Mouse (Mus musculus) embryonic stem cell, embryonic (primary cell): ENCODE measurements around the gene Ace2.

Source experiments
- CTCF ChIA-PET, 4 experiments: fragments of 300-600 bp in 2 of 4; fragments of 350-600 bp in 2 of 4; sonication (Branson Sonifier 250); formaldehyde crosslinking; loops; one replicate each; lab custom pipeline; 2022; ENCODE audit warnings: inconsistent platforms in 2 of 4; lab: Charles Lee
- POLR2A ChIA-PET, 4 experiments: fragments of 300-600 bp in 2 of 4; fragments of 350-600 bp in 2 of 4; sonication (Branson Sonifier 250); formaldehyde crosslinking; loops; one replicate each; lab custom pipeline; 2022; ENCODE audit warnings: antibody characterized with exemption in 4 of 4, inconsistent platforms in 1 of 4; lab: Charles Lee

Gene Ace2

GRCm38 (mm10) chrX:164139032-164139431 is at the start of gene Ace2:
Gene Ace2, plus strand, starts transcription at chrX:164139332.
- POLR2A ChIA-PET = no interaction called here
- CTCF ChIA-PET = no interaction called here

DNA sequence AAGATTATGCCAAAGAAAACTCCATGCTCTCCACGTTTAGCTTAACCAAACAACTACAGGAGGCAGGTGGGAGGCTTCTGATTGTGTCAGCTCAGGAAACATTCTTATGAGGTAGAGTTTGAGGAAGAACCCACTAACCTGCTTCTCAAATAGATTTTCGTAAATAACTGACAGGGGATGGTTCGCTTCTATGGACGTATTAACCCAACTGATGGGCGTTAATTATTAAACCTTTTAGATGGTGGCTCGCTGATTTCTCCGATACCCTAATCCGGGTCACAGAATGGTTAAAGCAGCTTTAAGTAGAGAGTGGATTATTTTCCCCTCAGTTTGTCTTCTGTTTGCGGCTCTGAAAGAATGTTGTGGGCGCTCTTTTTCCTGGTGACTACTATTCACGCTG is 49.2 kb upstream of the Ace2 start:
- CTCF ChIA-PET = no interaction called here
- POLR2A ChIA-PET = interaction anchor here in 2 of 4 experiments (0.7 to 1.4 kb wide), 3 partner anchors 14 to 127 kb away, joined by 3 to 5 read pairs (median 4); partner anchors contain the start of gene Siah1b (in 1 of the 2)

GRCm38 (mm10) chrX:164092300-164093169 is 46.6 kb upstream of the Ace2 start:
- ChIA-PET POLR2A (interaction anchor here in 2 of 4 experiments (1.3 to 1.5 kb wide), 2 partner anchors 16 kb away, joined by 3 to 5 read pairs; partner anchors contain the start of gene Siah1b (in 2 of the 2)), CTCF (no interaction called here)

GRCm38 (mm10) chrX:164093435-164093834 is 45.7 kb upstream of the Ace2 start:
- CTCF ChIA-PET = no interaction called here
- POLR2A ChIA-PET = no interaction called here

DNA sequence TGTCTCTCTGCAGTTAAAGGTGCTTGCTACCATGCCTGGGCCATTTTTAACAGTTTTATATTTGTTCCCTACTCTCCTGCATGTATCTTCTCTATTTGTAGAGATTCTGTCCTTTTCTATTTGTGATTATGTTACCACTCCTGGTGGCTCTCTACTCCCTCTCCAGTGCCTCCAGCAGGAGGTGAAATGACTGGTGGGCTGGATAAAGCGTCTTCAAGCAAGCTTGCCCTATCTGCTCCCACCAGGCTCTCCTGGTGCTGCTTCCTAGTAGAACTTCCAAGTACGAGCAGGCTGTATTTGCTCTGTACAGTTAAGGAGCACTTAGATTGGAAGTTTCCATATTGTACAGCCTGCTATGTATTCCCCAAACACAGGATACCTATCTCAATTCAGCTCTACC is 43.3 kb upstream of the Ace2 start:
- POLR2A ChIA-PET = interaction anchor here in 1 of 4 experiments (1.0 kb wide), 1 partner anchor 20 kb away, joined by 5 read pairs; the partner anchor contains the start of gene Siah1b

GRCm38 (mm10) chrX:164101483-164101882 is 37.6 kb upstream of the Ace2 start:
- ChIA-PET POLR2A (no interaction called here), CTCF (interaction anchor here in 1 of 4 experiments (0.6 kb wide), 1 partner anchor 40 kb away, joined by 3 read pairs; no protein-coding TSS in a partner anchor)

More for the DNA sequence above, 43.3 kb upstream of the Ace2 start:
- CTCF ChIA-PET = no interaction called here

GRCm38 (mm10) chrX:164102198-164102597 is 36.9 kb upstream of the Ace2 start:
- CTCF ChIA-PET = no interaction called here
- POLR2A ChIA-PET = interaction anchor here in 1 of 4 experiments (1.8 kb wide), 1 partner anchor 26 kb away, joined by 4 read pairs; the partner anchor contains the start of gene Siah1b

DNA sequence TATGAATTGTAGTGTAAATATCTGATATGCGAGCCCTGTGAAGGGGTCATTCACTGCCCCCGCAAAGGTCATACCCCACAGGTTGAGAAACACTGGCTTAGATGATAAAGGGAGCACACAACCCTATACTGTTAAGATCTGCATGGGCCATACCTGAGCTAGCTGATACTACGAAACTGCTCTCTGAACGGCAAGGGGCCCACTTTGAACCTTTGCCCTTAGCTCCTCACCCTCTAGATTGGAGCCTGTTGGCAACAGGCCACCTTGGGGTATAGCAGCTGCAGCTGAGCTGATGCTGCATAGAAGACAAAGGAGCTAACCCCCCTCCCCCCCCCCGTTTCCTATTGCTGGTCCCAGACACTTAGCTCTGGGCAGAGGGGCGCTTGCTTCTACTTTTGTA is 36.5 kb upstream of the Ace2 start:
- ChIA-PET CTCF (interaction anchor here in 1 of 4 experiments (0.5 kb wide), 1 partner anchor 1083 kb away, joined by 3 read pairs; no protein-coding TSS in a partner anchor), POLR2A (interaction anchor here in 1 of 4 experiments (1.8 kb wide), 1 partner anchor 27 kb away, joined by 4 read pairs; the partner anchor contains the start of gene Siah1b)

DNA sequence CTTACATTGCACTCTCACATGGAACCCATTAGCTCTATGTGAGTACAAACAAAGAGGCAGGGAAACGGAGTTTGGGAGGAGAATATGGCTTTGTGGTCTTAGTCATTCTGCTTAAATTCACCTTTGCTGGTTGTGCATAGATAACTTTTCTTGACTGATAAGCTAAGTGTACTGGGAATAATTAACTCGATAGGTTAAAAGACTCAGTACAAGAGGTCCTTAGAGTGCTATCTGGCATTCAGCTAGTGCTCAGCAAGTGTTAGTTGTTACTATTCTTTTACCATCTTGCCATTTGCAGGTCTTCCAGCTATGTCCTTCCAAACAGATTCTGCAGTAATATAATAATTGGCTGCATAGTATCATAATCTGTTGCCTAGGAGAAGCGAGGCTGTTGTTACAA is 28.0 kb upstream of the Ace2 start:
- CTCF ChIA-PET = no interaction called here
- POLR2A ChIA-PET = no interaction called here

- ChIA-PET CTCF (no interaction called here), POLR2A (interaction anchor here in 1 of 4 experiments (0.6 kb wide), 1 partner anchor 332 kb away, joined by 3 read pairs; no protein-coding TSS in a partner anchor)
Observed at GRCm38 (mm10) chrX:164113744-164114143, 25.4 kb upstream of the Ace2 start.

GRCm38 (mm10) chrX:164123942-164124341 is 15.2 kb upstream of the Ace2 start:
- ChIA-PET POLR2A (no interaction called here), CTCF (no interaction called here)

DNA sequence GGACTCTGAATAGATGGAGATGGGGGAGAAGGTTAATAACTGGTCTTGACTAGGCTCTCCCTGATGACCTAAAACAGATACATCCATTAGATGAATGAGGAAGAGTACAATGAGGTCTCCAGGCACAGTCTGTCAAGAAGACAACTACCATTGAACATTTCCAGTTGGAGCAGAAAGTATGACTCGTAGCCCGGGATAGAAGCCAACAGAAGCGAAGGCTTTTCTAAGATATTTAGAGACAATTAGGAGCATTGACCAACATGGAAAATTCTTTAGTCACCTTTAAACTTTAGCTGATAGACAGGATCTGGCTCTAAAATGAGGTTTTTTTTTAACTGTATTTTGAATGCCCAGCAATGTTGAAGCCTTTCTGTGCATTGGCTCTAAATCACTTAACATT is 5.6 kb upstream of the Ace2 start:
- ChIA-PET POLR2A (no interaction called here), CTCF (no interaction called here)

- CTCF ChIA-PET = no interaction called here
- POLR2A ChIA-PET = no interaction called here
Observed at GRCm38 (mm10) chrX:164135304-164135818, 3.8 kb upstream of the Ace2 start.

GRCm38 (mm10) chrX:164145463-164146250 is 6.5 kb downstream of the Ace2 start:
- POLR2A ChIA-PET = interaction anchor here in 1 of 4 experiments (0.7 kb wide), 1 partner anchor 190 kb away, joined by 3 read pairs; no protein-coding TSS in a partner anchor
- CTCF ChIA-PET = interaction anchor here in 1 of 4 experiments (0.7 kb wide), 1 partner anchor 896 kb away, joined by 5 read pairs; no protein-coding TSS in a partner anchor

DNA sequence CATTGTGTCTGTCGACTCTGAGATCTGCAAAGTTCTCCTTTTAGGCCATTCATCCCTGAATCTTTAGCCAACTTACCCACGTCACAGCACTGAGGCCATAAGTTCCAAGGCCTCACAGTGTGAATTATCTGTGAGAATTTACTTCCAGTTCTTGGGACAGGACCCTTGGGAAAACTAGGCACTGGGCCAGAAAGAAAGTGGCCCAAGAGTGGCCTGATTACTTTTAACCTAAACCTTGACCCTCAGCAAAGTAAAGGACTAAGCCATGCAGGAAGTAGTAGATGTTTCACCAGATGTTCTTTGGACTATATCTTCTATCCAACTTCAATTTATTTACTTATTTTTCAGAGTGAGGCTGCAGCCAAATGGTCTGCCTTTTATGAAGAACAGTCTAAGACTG is 13.6 kb downstream of the Ace2 start:
- ChIA-PET CTCF (no interaction called here), POLR2A (no interaction called here)

DNA sequence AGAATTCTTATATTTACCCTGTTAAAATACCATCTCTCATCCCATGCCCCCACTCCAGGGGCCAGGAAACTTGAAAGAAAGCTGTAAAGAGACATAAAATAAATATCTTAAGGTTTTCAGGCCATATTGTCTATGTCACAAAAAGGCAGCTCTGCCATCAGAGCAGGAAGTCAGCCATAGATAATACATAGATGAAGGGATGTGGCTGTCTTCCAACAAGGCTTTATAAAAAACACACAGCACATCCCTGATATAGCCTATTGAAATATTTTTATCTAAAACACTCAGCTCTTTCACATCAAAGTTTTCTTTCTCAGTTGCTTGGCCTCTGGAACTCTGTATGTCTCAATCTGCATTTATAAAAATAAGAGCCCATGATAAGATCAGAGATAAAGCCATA is 14.5 kb downstream of the Ace2 start:
- POLR2A ChIA-PET = no interaction called here
- CTCF ChIA-PET = no interaction called here

DNA sequence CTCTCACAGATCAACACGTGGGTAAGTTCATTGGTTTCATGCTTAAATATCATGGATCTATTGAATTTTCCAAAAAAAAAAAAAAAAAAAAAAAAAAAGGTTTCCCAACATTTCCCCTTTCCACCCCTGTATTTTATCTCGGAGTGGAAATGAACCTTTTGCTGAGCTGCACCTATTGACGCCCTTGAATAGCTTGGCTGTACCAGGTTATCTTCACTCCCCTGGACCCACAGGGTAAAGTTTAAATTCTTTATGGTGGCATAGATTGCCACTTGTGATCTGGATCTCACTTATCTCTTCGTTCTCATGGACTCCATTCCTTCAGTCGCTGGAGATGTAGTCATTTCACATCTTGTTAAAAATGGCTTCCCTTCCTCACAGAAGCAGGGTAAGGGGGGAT is 15.5 kb downstream of the Ace2 start:
- CTCF ChIA-PET = no interaction called here
- POLR2A ChIA-PET = no interaction called here

GRCm38 (mm10) chrX:164164681-164165080 is 25.5 kb downstream of the Ace2 start:
- POLR2A ChIA-PET = interaction anchor here in 1 of 4 experiments (0.6 kb wide), 1 partner anchor 25 kb away, joined by 4 read pairs; no protein-coding TSS in a partner anchor

GRCm38 (mm10) chrX:164171034-164171433 is 31.9 kb downstream of the Ace2 start:
- POLR2A ChIA-PET = no interaction called here
- CTCF ChIA-PET = no interaction called here

More at GRCm38 (mm10) chrX:164164681-164165080, 25.5 kb downstream of the Ace2 start:
- CTCF ChIA-PET = no interaction called here
